Mouse (Mus musculus): ENCODE data around the gene Dusp8.
A peak's percentile ranks its signal among the peaks of the same experiment; 100 is the strongest.

DNA sequence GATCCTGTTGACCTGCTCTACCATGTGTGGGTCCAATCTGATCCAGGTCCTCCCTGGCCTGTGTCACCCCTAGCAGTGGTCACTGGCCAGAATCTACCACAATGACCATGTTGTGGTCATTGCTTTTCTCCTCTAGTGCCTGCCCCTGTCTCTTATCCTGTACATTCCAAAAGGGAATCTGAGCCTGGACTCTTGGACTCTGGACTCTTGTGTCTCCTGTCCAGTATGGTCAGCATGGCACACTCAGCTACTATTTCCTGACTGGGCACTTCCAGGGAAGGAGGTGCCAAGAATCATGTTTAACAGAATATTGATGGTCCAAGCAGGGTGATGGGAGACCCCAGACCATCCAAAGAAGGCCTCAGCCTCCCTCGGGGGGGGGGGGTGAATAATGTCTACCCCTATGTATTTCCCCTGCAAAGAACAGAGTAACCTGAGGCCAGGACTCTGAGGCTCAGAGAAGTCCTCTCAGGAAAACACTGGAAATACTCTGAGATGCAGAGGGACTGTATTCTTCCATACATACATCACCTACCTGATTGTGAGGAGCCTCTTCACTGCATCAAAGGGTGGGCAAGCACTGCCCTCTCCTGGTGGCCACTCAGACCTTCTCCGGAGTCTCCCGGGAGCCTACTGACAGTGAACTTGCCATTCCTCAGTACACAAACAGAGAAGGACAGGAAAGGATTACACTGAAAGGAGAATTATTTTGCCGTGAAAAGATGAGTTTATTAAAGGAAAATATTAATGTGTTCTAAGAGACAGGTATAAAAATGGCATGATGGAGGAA lies 38.8 kb upstream of the Dusp8 start:
- TF ChIP-seq CTCF (IDR thresholded peaks at IDR 0.05; ENCODE audit: borderline replicate concordance, insufficient read depth, low read length) = peak; percentile 37; the same call in 1 of the 2 replicates
- TF ChIP-seq POLR2A (IDR thresholded peaks at IDR 0.05; ENCODE audit: low read depth, low read length) = no peak

Measured in embryonic fibroblast, embryonic 13.5 days (primary cell).